Mouse (Mus musculus) NIH3T3 (cell line): Measurements from ENCODE around the gene Ttll8.

Experiments
- DNase-seq: peaks from one replicate; pipeline ENCODE4 v3.0.0-alpha.2; 2012; ENCODE audit warnings: low read depth

Gene Ttll8

DNA sequence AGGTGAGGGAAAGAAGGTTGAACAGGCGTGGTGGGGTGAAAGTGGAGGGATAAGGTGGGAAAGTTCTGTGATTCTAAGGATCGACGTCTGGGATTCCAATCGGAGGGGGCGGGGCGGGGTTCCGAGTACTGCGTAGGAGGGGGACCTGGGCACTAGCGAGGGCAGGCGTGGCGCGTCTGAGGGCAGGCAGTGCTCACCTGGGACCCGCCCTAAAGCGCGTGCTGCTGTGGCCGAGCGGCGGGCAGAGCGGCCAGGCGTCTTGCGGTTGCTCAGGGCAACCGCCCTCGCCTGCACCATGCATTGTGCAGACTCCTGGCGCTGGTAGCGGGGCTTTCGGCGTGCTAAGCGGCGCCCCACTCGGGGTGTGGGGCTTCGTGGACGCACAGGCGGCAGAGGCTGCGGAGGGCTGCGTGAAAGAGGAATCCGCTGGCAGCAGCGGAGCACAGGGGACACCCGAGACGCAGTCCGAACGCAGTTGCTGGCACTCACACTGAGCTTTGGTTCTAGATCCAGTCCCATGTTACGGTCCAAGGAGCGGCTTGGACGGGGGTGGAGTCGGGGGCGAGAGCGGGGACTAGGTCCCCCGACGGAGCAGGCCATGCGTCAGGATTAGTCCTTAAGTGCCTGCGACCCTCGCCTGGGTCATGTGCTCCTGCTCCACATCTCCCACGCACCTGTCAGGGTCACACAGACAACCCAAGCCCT is at the start of gene Ttll8:
Ttll8 (minus strand) TSS at position 51 of the 705 bp plus-strand sequence.
- DNase-seq: no peak

DNA sequence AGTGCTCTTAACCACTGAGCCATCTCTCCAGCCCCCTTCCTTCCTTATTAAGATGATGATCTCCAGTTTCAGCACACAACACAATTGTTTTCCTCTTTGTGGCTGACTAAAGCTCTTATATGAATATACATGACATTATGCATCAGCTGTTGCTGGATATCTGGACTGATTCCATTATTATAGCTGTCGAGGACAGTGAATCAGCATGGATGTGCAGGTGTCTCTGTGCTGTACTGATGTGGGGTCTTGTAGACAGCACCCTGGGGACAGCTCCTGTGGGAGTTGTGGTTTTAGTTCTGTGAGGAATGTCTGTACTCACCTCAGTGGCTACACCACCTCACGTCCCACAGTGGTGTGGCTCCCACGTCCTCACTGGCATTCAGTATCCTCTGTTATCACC is 47.0 kb upstream of the Ttll8 start:
- DNase-seq: no peak

DNA sequence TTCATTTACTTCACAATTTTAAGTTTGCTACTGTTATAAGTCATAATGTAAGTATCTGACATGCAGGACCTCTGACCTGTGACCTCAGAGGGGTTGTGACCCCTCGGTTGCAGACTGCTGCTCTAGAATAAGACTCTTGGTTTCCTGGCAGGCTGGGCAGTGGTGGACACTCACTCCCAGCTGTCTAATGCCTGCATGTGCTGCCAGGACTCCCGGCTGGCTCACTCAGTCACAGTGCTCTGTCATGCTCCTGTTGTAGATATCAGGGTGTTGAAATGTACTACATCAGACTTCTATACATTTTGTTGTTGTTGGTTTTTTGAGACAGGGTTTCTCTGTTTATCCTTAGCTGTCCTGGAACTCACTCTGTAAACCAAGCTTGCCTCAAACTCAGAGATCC is 46.1 kb upstream of the Ttll8 start:
- no peak for DNase-seq

DNA sequence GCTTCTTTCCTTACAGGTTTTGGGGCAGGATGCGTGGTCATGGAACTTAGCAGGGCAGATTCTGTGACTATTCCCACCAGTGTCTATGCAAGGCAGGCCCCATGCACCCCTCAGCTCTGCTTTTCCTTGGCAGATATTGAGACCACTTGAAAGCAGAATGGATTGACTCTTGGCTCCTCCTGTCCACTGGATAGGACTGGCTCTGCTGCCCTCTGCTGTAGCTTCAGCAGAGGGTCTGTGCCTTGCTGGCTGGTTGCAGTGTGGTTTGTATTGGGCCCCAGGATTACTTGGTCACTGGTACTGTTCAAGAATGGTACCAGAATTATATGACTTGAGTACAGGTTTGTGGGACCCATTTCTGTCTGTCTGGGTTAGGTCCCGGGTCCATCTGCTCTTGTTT is 44.9 kb upstream of the Ttll8 start:
- peak; percentile 57 for DNase-seq

DNA sequence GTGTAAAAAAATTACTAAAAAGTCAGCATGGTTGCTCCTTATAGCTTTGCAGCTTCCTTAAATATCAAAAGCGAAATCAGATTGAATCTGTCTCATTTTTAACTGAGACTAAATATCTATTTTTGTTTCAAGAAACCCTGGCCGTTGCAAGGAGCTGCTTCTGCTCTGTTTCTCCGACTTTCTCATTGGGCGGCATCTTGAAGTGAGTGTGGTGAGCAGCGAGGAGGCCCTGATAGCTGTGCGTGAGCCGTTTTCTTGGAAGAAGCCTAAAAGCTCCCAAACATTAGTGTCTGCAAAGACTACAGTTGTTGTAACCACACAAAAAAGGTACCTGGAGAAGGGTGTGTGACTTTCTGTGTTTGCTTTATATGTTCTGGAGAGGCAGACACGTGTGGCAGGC is 44.4 kb upstream of the Ttll8 start:
- DNase-seq: no peak

DNA sequence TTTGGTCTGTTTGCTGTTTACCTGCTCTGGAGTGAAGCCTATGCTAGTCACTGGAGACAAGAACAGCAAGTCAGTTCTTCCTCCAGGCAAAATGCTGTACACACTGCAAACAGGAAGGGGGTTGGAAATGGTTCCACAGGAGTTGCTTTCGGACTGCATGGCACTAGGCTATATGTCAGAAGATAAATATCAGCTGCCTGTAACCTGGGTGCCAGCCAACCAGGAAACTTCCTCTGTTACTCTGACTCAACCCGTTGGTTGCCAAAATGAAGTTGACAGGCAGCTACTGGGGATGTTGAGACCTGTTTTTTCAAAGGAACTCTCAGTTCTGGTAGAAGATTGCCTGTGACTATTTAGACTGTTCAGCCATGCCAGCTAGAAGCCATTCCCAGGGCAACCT is 35.0 kb upstream of the Ttll8 start:
- DNase-seq: peak; percentile 37

DNA sequence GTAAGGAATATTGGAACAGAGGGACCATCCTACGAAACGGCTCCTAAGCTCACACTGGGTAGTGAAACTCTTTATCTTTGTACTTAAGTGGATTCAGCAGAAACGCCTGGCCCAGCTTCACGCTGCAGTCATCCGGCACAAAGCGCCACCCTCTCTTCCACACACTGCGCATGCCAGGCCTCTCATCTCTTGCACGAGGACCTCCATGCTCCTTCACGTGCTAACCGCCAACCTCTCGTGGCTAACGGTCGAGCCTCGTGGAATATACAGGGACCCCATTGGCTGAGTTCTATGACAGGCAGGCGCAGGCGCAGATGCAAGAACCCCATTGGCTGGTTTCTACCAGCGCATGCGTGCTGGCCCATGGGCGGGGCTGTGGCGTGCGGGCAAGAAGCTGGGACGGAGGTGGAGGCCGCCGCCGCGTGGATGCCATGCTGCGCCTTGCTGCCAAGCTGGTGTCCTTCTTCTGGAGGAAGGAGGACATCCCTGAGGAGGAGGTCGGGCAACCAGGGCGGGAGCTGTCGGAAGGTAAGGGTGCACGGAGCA is 28.4 kb upstream of the Ttll8 start, which contains the start of gene Mov10l1:
Mov10l1 (plus strand) TSS at position 376 of the 546 bp plus-strand sequence.
- no peak for DNase-seq

DNA sequence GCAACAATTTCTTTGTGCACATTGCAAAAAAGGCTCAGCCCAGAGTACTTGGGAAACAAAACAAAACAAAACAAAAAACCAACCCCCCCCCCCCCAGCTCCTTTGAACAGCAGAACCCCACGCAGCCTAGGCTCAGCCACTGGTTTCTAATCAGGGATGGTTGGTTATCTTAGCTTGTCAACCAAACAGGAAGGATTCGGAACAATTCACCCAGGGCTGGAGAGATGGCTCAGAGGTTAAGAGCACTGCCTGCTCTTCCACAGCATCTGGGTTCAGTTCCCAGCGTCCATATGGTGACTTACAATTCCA is 24.9 kb upstream of the Ttll8 start:
- no peak for DNase-seq

DNA sequence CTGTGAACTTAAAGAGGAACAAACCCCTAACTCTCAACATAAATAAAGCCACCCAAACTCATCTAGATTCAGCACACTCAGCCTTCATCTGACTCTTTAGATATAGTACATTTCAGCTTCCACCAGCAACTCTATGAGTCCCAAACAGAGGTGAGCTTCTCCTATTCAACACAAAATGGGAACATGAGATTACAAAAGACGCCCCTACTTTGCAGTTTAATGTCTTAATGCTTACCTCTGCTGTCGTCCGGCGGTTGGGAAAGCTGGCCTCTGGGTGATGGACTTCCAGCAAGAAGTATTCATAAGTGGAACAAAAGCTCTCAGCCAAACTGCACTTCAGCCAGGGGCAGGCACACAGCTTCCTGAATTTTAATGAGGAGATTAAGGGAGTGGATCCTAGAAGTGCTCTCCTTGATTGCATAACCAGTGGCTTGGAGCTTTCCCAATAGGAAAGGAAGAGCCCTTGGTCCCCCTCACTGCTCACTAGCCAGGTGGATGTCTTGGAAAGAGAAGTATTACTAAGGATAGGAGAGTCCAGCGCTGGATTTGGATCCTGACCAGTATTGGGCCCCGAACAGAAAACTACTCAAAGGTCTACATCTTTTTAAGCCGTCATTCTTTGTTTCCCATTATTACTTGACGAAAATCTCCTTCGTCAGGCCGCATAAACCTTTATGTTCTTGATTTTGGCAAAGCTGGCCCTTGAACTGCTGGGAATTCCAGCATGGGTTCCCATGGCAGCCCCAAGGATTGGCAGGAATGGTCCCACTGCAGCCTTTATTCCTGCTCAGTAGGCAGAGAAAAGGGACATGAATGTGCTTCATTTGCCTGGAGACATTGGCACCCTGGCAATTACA is 24.3 kb upstream of the Ttll8 start, which contains the start of gene Mlc1:
Mlc1 (minus strand) TSS at position 727 of the 857 bp plus-strand sequence.
- DNase-seq: no peak

DNA sequence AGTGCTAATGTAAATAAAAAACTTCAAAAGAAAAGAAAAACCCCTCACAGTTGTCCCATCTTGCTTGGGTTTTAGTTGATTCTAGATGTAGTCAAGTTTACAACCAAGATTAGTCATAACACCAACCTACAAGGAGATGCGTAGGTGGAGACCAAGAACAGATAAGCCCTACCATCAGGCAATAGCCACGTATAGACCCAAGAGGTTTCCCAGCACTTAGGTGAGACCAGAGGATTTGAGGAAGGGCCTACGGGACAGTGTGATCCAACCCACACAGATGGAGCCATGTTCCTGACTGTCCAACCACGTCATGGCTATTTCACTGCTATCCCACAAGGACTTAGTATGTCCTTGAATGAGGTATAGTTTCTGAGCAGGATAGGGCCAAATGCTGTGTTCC is 18.1 kb upstream of the Ttll8 start:
- DNase-seq: no peak

DNA sequence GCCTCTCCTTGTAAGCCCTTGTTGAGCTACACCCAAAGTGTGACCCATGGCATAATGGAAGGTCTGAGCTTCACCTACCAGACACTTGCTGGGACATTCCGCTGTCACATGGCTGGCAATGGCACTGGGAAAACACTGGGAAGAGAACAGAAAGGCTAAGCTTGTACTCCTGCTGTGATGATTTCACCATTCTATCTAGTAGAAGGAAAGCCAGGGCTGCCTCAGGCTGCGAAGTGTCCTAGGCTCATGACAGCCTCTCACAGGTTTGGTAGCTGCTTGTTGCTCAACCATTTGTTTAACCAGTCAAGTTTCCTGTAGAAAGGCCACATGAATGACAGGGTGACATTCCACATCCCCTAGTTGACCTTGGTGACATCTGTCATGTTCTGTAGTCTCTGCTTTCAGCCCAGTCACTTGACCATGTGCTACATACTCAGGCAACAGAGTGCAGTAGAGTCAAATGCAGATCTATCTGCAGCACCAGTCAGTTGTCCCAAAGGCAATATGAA is 9.9 kb upstream of the Ttll8 start:
- DNase-seq: no peak

DNA sequence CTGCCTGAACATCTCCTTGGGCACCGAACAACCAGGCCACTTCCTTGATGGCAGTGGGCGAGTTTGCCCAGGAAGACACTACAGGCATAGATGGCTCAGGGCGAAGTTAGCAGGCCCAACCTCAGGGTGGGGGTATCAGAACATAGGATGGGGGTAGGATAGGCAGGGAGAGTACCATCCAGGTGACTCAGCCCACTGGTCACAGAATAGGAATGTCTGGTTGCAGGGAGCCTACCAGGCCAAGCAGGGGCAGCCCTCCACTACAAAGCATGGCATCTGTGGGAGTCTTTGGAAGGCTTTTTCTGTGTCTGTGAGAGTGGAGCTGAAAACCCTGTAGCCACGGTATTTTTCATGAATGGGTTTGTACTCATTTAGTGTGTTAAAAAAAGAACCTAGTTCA is 3.3 kb upstream of the Ttll8 start:
- DNase-seq: no peak

DNA sequence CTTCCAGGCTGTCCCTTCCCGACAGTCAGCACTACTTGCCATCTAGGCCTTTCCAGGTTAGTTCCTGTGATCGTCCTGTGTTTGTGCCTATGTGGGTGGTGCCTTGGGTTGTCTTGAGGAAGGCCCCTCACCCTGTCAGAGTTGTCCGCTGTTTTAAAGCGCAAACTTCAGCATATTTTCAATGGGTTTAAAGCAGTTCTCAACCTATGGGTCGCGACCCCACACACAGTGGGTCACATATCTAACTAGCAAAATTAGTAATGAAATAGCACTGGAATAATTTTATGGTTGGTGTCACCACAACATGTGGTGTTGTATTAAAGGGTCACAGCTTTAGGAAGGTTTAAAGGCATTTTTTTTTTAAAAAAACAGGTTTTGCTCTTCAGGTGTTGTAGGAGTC is 1.1 kb upstream of the Ttll8 start:
- DNase-seq: no peak

DNA sequence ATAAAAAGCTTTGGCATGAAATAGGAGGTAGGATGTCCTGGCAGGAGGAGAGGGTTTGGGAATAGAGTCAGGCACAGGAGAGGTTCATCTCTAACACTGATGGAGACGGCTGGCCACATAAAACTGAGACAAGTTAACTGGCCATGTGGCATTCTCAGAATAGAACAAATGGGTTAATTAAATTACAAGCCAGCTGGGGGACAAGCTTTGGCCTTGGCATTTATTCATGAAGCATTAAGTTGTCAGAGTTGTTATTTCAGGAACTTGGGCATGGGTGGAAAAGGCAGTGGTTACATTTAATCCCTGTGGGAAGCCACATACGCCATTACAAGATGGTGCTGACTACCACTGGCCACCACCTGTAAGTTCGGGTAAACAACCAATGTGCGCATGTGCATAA is 3.0 kb downstream of the Ttll8 start:
- no peak for DNase-seq

DNA sequence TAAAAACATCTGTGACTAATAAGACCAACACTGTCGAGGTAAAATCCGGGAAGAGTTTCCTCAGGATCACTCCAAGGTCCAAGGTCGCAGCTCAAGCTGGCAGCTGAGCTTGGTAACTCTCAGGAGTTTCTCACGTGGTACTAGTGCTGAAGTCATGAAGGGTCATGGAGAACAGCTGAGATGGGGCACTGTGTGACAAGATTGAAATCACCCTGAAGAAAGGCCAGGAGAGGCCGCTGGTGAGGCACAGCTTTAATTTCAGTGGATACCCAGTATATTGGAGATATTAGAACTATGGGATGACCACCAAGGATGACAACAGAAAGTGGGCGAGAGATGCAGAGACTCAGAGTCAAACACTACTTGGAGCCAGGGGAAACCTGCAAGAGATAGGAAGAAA is 7.4 kb downstream of the Ttll8 start:
- DNase-seq: peak; percentile 15

DNA sequence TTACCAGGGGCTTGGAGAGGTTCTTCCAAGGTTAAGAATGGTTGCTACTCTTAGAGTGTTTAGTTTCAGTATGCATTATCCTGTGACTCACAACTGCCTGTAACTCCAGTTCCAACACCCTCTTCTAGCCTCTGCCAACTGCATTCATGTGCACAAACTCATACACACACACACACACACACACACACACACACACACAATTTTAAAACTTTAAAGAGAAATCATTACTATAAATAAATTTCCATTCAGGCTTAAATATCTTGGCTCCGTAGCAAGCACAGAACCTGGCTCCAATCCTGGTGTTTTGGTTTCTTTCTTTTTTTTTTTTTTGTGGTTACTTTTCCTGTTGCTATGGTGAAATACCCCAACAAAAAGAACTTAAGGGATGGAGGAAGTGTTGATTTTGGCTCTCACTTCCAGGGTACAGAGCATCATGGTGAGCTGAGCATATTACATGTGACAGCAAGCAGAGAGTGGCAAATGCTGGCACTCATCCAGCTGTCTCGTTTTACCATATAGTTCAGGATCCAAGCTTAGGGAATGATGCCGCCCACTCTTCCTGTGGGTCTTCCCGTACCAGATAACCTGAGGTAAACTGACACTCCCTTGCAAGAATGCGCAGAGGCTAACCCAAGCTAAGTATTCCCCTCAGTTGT is 10.2 kb downstream of the Ttll8 start:
- DNase-seq: peak; percentile 73

DNA sequence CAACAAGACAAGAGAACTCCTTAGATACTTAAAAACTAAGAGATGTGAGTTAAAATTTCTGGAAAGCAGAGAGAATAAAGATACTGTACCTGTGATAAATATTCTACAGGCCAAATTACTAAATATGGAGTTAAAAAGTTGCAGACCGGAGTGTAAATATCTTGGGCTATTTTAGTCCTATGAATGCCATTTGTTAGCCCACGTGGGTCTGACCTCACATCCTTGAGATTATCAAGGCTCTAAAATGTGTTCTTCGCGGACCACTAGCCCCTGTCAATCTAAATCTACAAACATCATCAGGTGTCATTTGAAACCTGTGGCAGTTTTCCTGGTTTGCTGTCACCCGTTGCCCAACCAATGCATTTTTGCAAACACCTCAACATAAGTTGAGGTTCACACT is 11.4 kb downstream of the Ttll8 start:
- no peak for DNase-seq

DNA sequence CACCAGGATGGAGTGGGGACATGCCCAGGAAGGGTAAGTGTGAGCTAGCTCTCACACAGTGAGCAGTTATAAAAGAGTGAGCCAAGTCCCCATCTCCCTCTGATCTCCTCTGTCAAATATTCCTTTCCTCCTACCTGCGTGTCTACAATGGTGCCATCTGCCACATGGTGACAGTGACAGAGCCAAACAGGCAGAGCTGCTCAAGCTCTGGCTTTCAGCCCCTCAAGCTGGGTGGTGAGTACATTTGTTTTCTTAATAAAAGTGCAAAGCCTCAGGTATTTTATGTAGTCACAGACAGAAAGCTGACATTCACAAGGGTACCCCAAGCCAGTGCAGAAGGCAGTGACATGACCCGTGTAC is 16.9 kb downstream of the Ttll8 start:
- no peak for DNase-seq

DNA sequence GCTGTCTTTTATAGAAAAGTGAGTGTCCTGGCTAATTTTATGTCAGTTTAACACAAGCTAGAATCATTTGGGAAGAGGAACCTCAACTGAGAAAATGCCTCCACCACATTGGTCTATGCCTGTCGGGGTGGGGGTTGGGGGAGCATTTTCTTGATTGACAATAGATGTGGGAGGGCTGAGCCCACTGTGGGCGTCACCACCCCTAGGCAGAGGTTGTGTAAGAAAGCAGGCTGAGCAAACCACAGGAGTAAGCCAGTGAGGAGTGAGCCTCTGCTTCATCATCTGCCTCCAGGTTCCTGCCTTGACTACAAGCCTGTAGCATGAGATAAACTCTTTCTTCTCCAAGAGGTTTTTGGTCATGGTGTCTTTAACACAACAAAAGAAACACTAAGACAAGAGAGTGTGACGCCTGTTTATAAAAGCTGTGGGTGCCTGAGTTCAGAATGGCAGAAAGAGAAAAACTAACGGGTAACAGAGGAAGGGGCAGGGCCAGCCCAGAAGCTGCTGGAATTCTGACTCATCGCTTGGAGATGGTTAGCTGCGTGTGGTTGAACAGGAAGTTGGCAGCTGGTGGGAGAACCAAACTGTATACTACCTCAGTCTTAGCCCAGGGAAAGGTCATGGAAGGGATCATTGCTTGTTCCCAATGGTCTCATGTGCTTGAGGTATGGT is 17.5 kb downstream of the Ttll8 start:
- peak; percentile 71 for DNase-seq

DNA sequence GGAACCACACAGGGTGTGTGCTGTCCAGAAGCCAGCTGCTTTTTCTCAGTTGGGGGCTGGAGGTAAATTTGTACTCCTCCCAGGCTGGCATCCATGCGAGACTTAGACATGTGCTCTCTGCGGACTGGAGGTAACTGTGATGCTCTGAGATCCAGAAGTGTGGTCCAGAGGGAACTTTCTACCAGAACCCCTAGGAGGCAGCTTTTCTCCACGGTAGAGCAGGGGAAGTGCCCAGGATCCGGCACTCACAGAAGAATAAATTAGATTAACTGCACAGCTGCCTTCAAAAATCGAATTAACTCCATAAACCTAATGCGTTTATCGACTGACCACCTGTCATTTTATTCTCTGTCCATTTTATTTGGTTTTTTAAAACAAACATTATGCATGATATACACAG is 20.1 kb downstream of the Ttll8 start:
- DNase-seq: peak; percentile 61

DNA sequence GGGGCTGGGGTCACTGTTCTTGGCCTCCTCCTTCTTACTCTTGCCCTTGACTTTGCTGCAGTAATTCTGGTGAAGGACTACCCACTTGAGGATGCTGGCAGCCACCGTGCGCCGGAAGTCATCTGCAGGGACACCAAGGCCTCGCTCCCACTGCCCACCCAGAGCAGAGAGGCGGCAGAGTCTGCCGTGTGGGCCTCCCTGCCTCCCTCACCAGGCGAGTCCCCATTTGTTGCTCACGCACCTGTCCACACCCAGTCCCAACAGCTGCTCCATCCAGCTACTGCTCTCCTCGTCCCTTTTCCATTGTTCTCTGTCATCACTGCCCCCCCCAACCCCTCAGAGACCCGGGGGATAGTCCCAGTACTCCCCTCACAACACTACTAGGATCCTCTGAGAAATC is 21.6 kb downstream of the Ttll8 start:
- no peak for DNase-seq

DNA sequence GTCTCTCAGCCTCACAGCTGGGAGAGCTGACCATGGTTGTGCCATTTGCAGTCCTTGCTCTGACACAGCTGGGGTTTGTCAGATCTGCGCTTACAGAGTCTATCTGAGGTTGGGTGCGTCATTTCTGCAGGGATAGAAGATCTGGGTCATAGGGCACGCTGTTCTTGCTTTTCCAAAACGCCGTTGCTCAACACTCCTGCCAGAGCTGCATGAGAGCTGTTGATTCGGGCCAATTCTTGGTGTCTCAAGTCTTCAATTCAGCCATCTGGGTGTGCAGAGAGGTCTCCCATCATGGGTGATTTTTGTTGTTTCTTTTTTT is 32.3 kb downstream of the Ttll8 start:
- peak; percentile 74 for DNase-seq
